Mouse (Mus musculus) testis, adult 2 months (tissue): Measurements from ENCODE around the gene Axl.

ENCODE experiments used
- CTCF ChIP-seq: fragments of 200-500 bp; IDR thresholded peaks from 2 replicates; pipeline ENCODE4 v1.5.1; 2012; ENCODE audit warnings: low read depth, mild to moderate bottlenecking, inconsistent platforms, low read length, moderate library complexity; ENCODE audit not compliant: control insufficient read depth, insufficient read depth, insufficient replicate concordance
- POLR2A ChIP-seq: fragments of 200-500 bp; IDR thresholded peaks from 2 replicates; pipeline ENCODE4 v1.6.1; 2012; ENCODE audit warnings: low read depth, mild to moderate bottlenecking, inconsistent platforms, low read length, moderate library complexity; ENCODE audit not compliant: control insufficient read depth

DNA sequence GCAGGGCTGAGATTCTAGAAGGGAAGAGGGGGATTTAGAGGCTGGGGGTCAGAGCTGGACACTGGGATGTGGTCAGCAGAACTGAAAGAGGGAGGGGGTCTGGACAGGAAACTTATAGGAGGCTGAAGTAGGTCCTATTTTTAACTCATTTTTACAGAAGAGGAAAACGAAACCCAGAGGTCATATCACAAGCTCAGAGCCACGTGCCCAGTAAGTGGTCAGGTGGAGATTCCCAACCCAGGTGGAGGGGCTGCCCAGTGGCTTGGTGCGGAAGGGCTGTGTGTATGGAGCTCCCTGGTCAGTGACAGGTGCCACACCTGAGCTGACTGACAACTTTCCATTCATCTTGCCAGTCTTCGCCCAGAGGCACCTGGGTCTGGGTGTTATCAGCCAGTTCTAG, 1.5 kb downstream of the Axl start:
- TF ChIP-seq CTCF = no peak
- 0 out of 2 replicates have a peak, but pooled peaks have one; percentile 16 for TF ChIP-seq POLR2A
